ENCODE assay signal across 8 mouse cellular contexts in genomic region chr6:38354723-38355353, GRCm38 (mm10). TPM values are rescaled to one million over a fixed set of nuclear protein-coding genes. Genes with fewer than 3 reads are reported as not detected.
DNase-seq lines count a peak whose midpoint lies in the region; ATAC-seq and TF ChIP-seq lines count a peak whose summit lies in the region.

No protein-coding gene starts in this region.

- peak overlapping the region; percentile 90 for H3K9ac ChIP-seq in MEL (ENCODE audit: control insufficient read depth, low read depth, low read length, poor library complexity, severe bottlenecking)
- peak overlapping the region; percentile 70 for H3K9ac ChIP-seq in heart, embryonic 14.5 days (ENCODE audit: low read length)

- peak in 1 of 2 experiments; percentile 58; a peak in 2 of 4 replicates for TF ChIP-seq POLR2A in MEL (IDR thresholded peaks at IDR 0.05; ENCODE audit: control insufficient read depth in 1 of 2, insufficient read depth in 1 of 2, low read depth in 1 of 2, low read length in 2 of 2, poor library complexity in 1 of 2)

- H3K36me3 ChIP-seq in heart, embryonic 10.5 days = no peaks in the 10 kb centered on the region
- H3K36me3 ChIP-seq in MEL (ENCODE audit: control insufficient read depth in 1 of 2, insufficient read depth in 2 of 2, low read length in 2 of 2) (peaks cover 8 to 26% of the 10 kb centered on the region in 2 experiments), macrophage (ENCODE audit: inconsistent target) (peaks cover 6% of the 10 kb centered on the region; the same call in 1 of the 2 replicates)
- H3K36me3 ChIP-seq in heart, embryonic 14.5 days (ENCODE audit: control insufficient read depth, insufficient read depth, low read length) = no peaks in the 10 kb centered on the region

- no peak for TF ChIP-seq EP300 in MEL (IDR thresholded peaks at IDR 0.05; ENCODE audit: low read depth in 1 of 2, low read length in 2 of 2)

- no peak for ATAC-seq in heart, embryonic 14.5 days (ENCODE audit: insufficient number of reproducible peaks, insufficient read depth, low FRiP score, low read depth)

- 2% methylated on average over 20 of the region's 20 CpGs for WGBS in heart, embryonic 10.5 days
- WGBS in heart, embryonic 14.5 days = 3% methylated on average over 20 of the region's 20 CpGs
- 4% methylated on average over 20 of the region's 20 CpGs for WGBS in macrophage (ENCODE audit: missing documents)

- peak overlapping the region; percentile 78 for H3K4me3 ChIP-seq in heart, embryonic 10.5 days
- peak overlapping the region; percentile 93 to 97 for H3K4me3 ChIP-seq in MEL (ENCODE audit: control insufficient read depth in 1 of 2, insufficient read depth in 1 of 2, low read depth in 2 of 2, low read length in 2 of 2)
- peak overlapping the region; percentile 70 to 84 for H3K4me3 ChIP-seq in heart, embryonic 14.5 days (ENCODE audit: control insufficient read depth in 1 of 2, insufficient read depth in 1 of 2, low read depth in 1 of 2, low read length in 2 of 2)
- peak overlapping the region; percentile 91 for H3K4me3 ChIP-seq in macrophage (ENCODE audit: inconsistent target)

- H3K27ac ChIP-seq in heart, embryonic 10.5 days = peak overlapping the region; percentile 91
- peak overlapping the region; percentile 92 for H3K27ac ChIP-seq in MEL (ENCODE audit: control insufficient read depth, low read depth, low read length)
- H3K27ac ChIP-seq in heart, embryonic 14.5 days (replicated peaks in 1 of 2; ENCODE audit: control insufficient read depth in 1 of 2, insufficient read depth in 1 of 2, low read depth in 2 of 2, low read length in 2 of 2) = peak overlapping the region in 1 of 2 experiments; percentile 67; a peak in 1 of 4 replicates
- H3K27ac ChIP-seq in macrophage = peak overlapping the region; percentile 97

- no peak for TF ChIP-seq RAD21 in MEL (IDR thresholded peaks at IDR 0.05; ENCODE audit: low read depth, low read length)

- H3K4me1 ChIP-seq in heart, embryonic 10.5 days = 0 out of 2 replicates have a peak, but pooled peaks cover 18% of the 10 kb centered on the region
- H3K4me1 ChIP-seq in MEL (ENCODE audit: control insufficient read depth in 1 of 2, insufficient read depth in 2 of 2, low read length in 2 of 2) = peaks cover 0 to 18% of the 10 kb centered on the region in 2 experiments
- H3K4me1 ChIP-seq in heart, embryonic 14.5 days (ENCODE audit: control insufficient read depth in 2 of 2, insufficient read depth in 2 of 2, low read length in 2 of 2) = peaks cover 3 to 15% of the 10 kb centered on the region in 2 experiments; a peak in 3 of 4 replicates

- intact Hi-C loops in heart, postnatal 25 days (cut with DNase I) = loop anchor here (5.0 kb wide), 2 partner anchors 58 to 77 kb away; partner anchors contain the start of genes Ubn2 and Zc3hav1l

- TF ChIP-seq CTCF in MEL (IDR thresholded peaks at IDR 0.05 in 2 of 3, conservative IDR thresholded peaks at IDR 0.05 in 1 of 3; ENCODE audit: control insufficient read depth in 1 of 3, insufficient read depth in 1 of 3, low read depth in 2 of 3, low read length in 3 of 3, poor library complexity in 1 of 3, severe bottlenecking in 1 of 3) = no peak

- peaks cover 72% of the 10 kb centered on the region for H3K27me3 ChIP-seq in heart, embryonic 10.5 days (ENCODE audit: insufficient read depth, poor library complexity, severe bottlenecking)
- no peaks in the 10 kb centered on the region for H3K27me3 ChIP-seq in MEL (ENCODE audit: control insufficient read depth in 1 of 2, insufficient read depth in 2 of 2, low read length in 2 of 2)
- peaks cover 23% of the 10 kb centered on the region for H3K27me3 ChIP-seq in heart, embryonic 14.5 days (ENCODE audit: control insufficient read depth, insufficient read depth, low read length)

- no peaks in the 10 kb centered on the region for H3K9me3 ChIP-seq in heart, embryonic 10.5 days
- no peaks in the 10 kb centered on the region for H3K9me3 ChIP-seq in MEL (replicated peaks; ENCODE audit: insufficient read depth, low read length)
- no peaks in the 10 kb centered on the region for H3K9me3 ChIP-seq in heart, embryonic 14.5 days (ENCODE audit: control insufficient read depth, low read length)

- peak overlapping the region; percentile 73 for H3K4me2 ChIP-seq in heart, embryonic 14.5 days (ENCODE audit: low read length)

- peaks cover 39% of the 10 kb centered on the region for H3K79me2 ChIP-seq in MEL (ENCODE audit: control insufficient read depth, insufficient read depth, low read length, poor library complexity)
- peaks cover 57% of the 10 kb centered on the region for H3K79me2 ChIP-seq in macrophage (ENCODE audit: inconsistent target)

- DNase-seq in heart, embryonic 10.5 days (ENCODE audit: low spot score) = no peak
- DNase-seq in heart, postnatal 25 days (ENCODE audit: low spot score) = no peak
- DNase-seq in MEL (ENCODE audit: low read depth, low spot score) = no peak
- DNase-seq in right cerebral cortex, adult 18-20 months = no peak
- DNase-seq in adrenal gland, postnatal 4 days (ENCODE audit: low spot score in 2 of 2) = no peak
- DNase-seq in ovary, postnatal 10 days (ENCODE audit: low spot score) = no peak

TF ChIP-seq in MEL, 35 proteins besides CTCF, POLR2A, EP300 and RAD21:
- no peak for TF ChIP-seq MYB (IDR thresholded peaks at IDR 0.05; ENCODE audit: low read depth, low read length)
- no peak for TF ChIP-seq NRF1 (IDR thresholded peaks at IDR 0.05; ENCODE audit: insufficient read depth, low read depth, low read length, poor library complexity, severe bottlenecking)
- TF ChIP-seq SIN3A (IDR thresholded peaks at IDR 0.05; ENCODE audit: low read length) = no peak; the same call in 1 of the 2 replicates
- TF ChIP-seq JUND (IDR thresholded peaks at IDR 0.05; ENCODE audit: low read depth, low read length) = no peak
- no peak for TF ChIP-seq ZKSCAN1 (IDR thresholded peaks at IDR 0.05; ENCODE audit: low read depth, low read length)
- TF ChIP-seq POLR2AphosphoS2 (IDR thresholded peaks at IDR 0.05; ENCODE audit: low read length) = 0 out of 2 replicates have a peak, but pooled peaks have one; percentile 1
- TF ChIP-seq HCFC1 (IDR thresholded peaks at IDR 0.05; ENCODE audit: low read depth, low read length) = no peak; the same call in 1 of the 2 replicates
- TF ChIP-seq MAZ (IDR thresholded peaks at IDR 0.05; ENCODE audit: low read depth, low read length) = peak; percentile 13; the same call in 1 of the 2 replicates
- TF ChIP-seq RCOR1 (IDR thresholded peaks at IDR 0.05; ENCODE audit: low read depth, low read length) = peak; percentile 4; the same call in 1 of the 2 replicates
- no peak for TF ChIP-seq ETS1 (IDR thresholded peaks at IDR 0.05; ENCODE audit: low read depth, low read length)
- TF ChIP-seq TBP (IDR thresholded peaks at IDR 0.05; ENCODE audit: low read depth, low read length) = peak; percentile 32; the same call in 1 of the 2 replicates

RNA-seq across cellular contexts. Expression of gene Zc3hav1, which starts 0.4 kb away (rescaled TPM):
- polyA plus RNA-seq in heart, embryonic 10.5 days (2016; fragmentation: Nextera tagmentation; extraction: Ambion mirVana) = 8.0 and 9.7 TPM in 2 replicates
- 10 to 100 TPM; 12.6 to 15.3 TPM for total RNA-seq in heart, postnatal 25 days (2021)
- 66.6 and 88.1 TPM in 2 replicates for total RNA-seq in MEL (2012; rRNA removed)
- 10 to 100 TPM; 68.3 to 71.0 TPM for polyA plus RNA-seq in MEL (2012; ENCODE audit: insufficient read depth in 1 of 2, insufficient read length in 2 of 2, low read depth in 1 of 2, low replicate concordance in 2 of 2, missing spikeins in 1 of 2)
- 7.2 and 9.1 TPM in 2 replicates for polyA plus RNA-seq in heart, embryonic 14.5 days (2014; fragmentation: Nextera tagmentation; extraction: Ambion mirVana)
- 100 to 1,000 TPM; 160 to 712 (median 403) TPM for total RNA-seq in macrophage (2018; cell fraction: chromatin; rRNA removed)
- 100 to 1,000 TPM; 119 to 238 (median 164) TPM for total RNA-seq in macrophage (2018; cell fraction: cytosol; rRNA removed)
- 100 to 1,000 TPM; 155 to 574 (median 351) TPM for total RNA-seq in macrophage (2018; cell fraction: nucleus; rRNA removed)
- 77.0 to 95.7 TPM (median 95.3 TPM) in 3 replicates for polyA plus RNA-seq in macrophage (2018)
- 10 to 100 TPM; 54.2 to 55.8 TPM for total RNA-seq in adrenal gland, postnatal 4 days (2021)

RNA-seq across cellular contexts. Expression of gene Ttc26, which starts 26.4 kb away (rescaled TPM):
- polyA plus RNA-seq in heart, embryonic 10.5 days (2016; fragmentation: Nextera tagmentation; extraction: Ambion mirVana) = 4.2 and 6.8 TPM in 2 replicates
- 1 to 10 TPM; 2.2 to 2.5 TPM for total RNA-seq in heart, postnatal 25 days (2021)
- total RNA-seq in MEL (2012; rRNA removed) = 1.3 and 1.4 TPM in 2 replicates
- polyA plus RNA-seq in MEL (2012; ENCODE audit: insufficient read depth in 1 of 2, insufficient read length in 2 of 2, low read depth in 1 of 2, low replicate concordance in 2 of 2, missing spikeins in 1 of 2) = 1 to 10 TPM in 1 of 2 experiments, not detected in 1; 2.1 TPM
- 2.7 and 3.9 TPM in 2 replicates for polyA plus RNA-seq in heart, embryonic 14.5 days (2014; fragmentation: Nextera tagmentation; extraction: Ambion mirVana)
- 1 to 10 TPM in 13 of 26 experiments, under 1 TPM in 8, not detected in 5; 0.43 to 4.4 (median 1.4) TPM for total RNA-seq in macrophage (2018; cell fraction: chromatin; rRNA removed)
- total RNA-seq in macrophage (2018; cell fraction: cytosol; rRNA removed) = under 1 TPM; 0.09 to 0.89 (median 0.42) TPM
- total RNA-seq in macrophage (2018; cell fraction: nucleus; rRNA removed) = 1 to 10 TPM in 5 of 26 experiments, under 1 TPM in 19, not detected in 2; 0.12 to 1.7 (median 0.50) TPM
- polyA plus RNA-seq in macrophage (2018) = 0.19 to 0.32 TPM (median 0.26 TPM) in 3 replicates
- 1 to 10 TPM; 4.3 to 5.2 TPM for total RNA-seq in adrenal gland, postnatal 4 days (2021)

RNA-seq across cellular contexts. Expression of gene Zc3hav1l, which starts 55.8 kb away (rescaled TPM):
- polyA plus RNA-seq in heart, embryonic 10.5 days (2016; fragmentation: Nextera tagmentation; extraction: Ambion mirVana) = 11.9 and 13.4 TPM in 2 replicates
- total RNA-seq in heart, postnatal 25 days (2021) = 1 to 10 TPM; 1.6 to 2.4 TPM
- total RNA-seq in MEL (2012; rRNA removed) = 1.8 and 2.0 TPM in 2 replicates
- polyA plus RNA-seq in MEL (2012; ENCODE audit: insufficient read depth in 1 of 2, insufficient read length in 2 of 2, low read depth in 1 of 2, low replicate concordance in 2 of 2, missing spikeins in 1 of 2) (1 to 10 TPM in 1 of 2 experiments, not detected in 1; 5.8 TPM), macrophage (2018) (0.25 to 1.6 TPM (median 0.59 TPM) in 3 replicates)
- polyA plus RNA-seq in heart, embryonic 14.5 days (2014; fragmentation: Nextera tagmentation; extraction: Ambion mirVana) = 8.7 and 9.3 TPM in 2 replicates
- total RNA-seq in macrophage (2018; cell fraction: chromatin; rRNA removed) = 10 to 100 TPM in 1 of 26 experiments, 1 to 10 TPM in 22, under 1 TPM in 3; 0.65 to 10.1 (median 1.6) TPM
- total RNA-seq in macrophage (2018; cell fraction: cytosol; rRNA removed) = under 1 TPM; 0.11 to 0.65 (median 0.30) TPM
- 10 to 100 TPM in 1 of 26 experiments, 1 to 10 TPM in 23, under 1 TPM in 2; 0.81 to 17.1 (median 2.3) TPM for total RNA-seq in macrophage (2018; cell fraction: nucleus; rRNA removed)
- total RNA-seq in adrenal gland, postnatal 4 days (2021) = 10 to 100 TPM; 12.5 to 12.9 TPM
